Comparison of ENCODE assay signal across 8 mouse cellular contexts in genomic region chr6:134700451-134701210, GRCm38 (mm10).
DNase-seq lines count a peak whose midpoint lies in the region; ATAC-seq lines count a peak whose summit lies in the region.

No protein-coding gene starts in this region.

- no peak overlapping the region for H3K4me2 ChIP-seq in midbrain, embryonic 14.5 days (ENCODE audit: low read length)
- no peak overlapping the region for H3K4me2 ChIP-seq in midbrain, embryonic 11.5 days
- peak overlapping the region; percentile 21 for H3K4me2 ChIP-seq in lung, embryonic 16.5 days (ENCODE audit: low read depth, low read length)
- H3K4me2 ChIP-seq in hindbrain, embryonic 11.5 days (replicated peaks; ENCODE audit: low read depth, low read length): no peak overlapping the region

- no peak overlapping the region for H3K4me3 ChIP-seq in midbrain, embryonic 14.5 days (replicated peaks; ENCODE audit: low read depth, low read length)
- H3K4me3 ChIP-seq in midbrain, embryonic 11.5 days (ENCODE audit: low read depth, low read length): no peak overlapping the region
- H3K4me3 ChIP-seq in lung, embryonic 16.5 days (ENCODE audit: low read length): no peak overlapping the region
- H3K4me3 ChIP-seq in hindbrain, embryonic 11.5 days (ENCODE audit: low read depth, low read length): no peak overlapping the region

- no peaks in the 10 kb centered on the region for H3K27me3 ChIP-seq in midbrain, embryonic 14.5 days (ENCODE audit: control insufficient read depth, insufficient read depth, low read length)
- no peaks in the 10 kb centered on the region for H3K27me3 ChIP-seq in midbrain, embryonic 11.5 days (ENCODE audit: control insufficient read depth, insufficient read depth, low read length)
- H3K27me3 ChIP-seq in lung, embryonic 16.5 days (ENCODE audit: control insufficient read depth, insufficient read depth, low read depth, low read length): no peaks in the 10 kb centered on the region
- H3K27me3 ChIP-seq in hindbrain, embryonic 11.5 days (ENCODE audit: control insufficient read depth, insufficient read depth, low read length): no peaks in the 10 kb centered on the region

- DNase-seq in midbrain, embryonic 14.5 days: peak; percentile 4
- no peak for DNase-seq in midbrain, embryonic 11.5 days (ENCODE audit: low spot score, missing footprints)
- DNase-seq in adrenal gland, postnatal 14 days: peak; percentile 59
- DNase-seq in induced T-regulatory cell, adult 2 months (ENCODE audit: low read depth): peak; percentile 64
- peak; percentile 18 to 25 for DNase-seq in thymus, postnatal 36 days
- no peak for DNase-seq in hindbrain, embryonic 11.5 days (ENCODE audit: low spot score)
- no peak for DNase-seq in gastrocnemius, adult 8-10 months (ENCODE audit: low spot score in 2 of 2)

- WGBS in midbrain, embryonic 14.5 days: 81% methylated on average over 8 of the region's 8 CpGs
- WGBS in midbrain, embryonic 11.5 days: 80% methylated on average over 8 of the region's 8 CpGs
- WGBS in lung, embryonic 16.5 days: 46% methylated on average over 8 of the region's 8 CpGs
- WGBS in hindbrain, embryonic 11.5 days: 70% methylated on average over 8 of the region's 8 CpGs

- no peaks in the 10 kb centered on the region for H3K36me3 ChIP-seq in midbrain, embryonic 14.5 days (ENCODE audit: control insufficient read depth, insufficient read depth, low read length)
- H3K36me3 ChIP-seq in midbrain, embryonic 11.5 days (ENCODE audit: control insufficient read depth, insufficient read depth, low read length): no peaks in the 10 kb centered on the region; the same call in 1 of the 2 replicates
- H3K36me3 ChIP-seq in lung, embryonic 16.5 days (ENCODE audit: control insufficient read depth, insufficient read depth, low read length): no peaks in the 10 kb centered on the region
- no peaks in the 10 kb centered on the region for H3K36me3 ChIP-seq in hindbrain, embryonic 11.5 days (ENCODE audit: control insufficient read depth, insufficient read depth, low read length)

- no peak overlapping the region for H3K9ac ChIP-seq in midbrain, embryonic 14.5 days (replicated peaks; ENCODE audit: low read length)
- H3K9ac ChIP-seq in midbrain, embryonic 11.5 days (ENCODE audit: low read length): no peak overlapping the region
- no peak overlapping the region for H3K9ac ChIP-seq in lung, embryonic 16.5 days (ENCODE audit: low read length)
- H3K9ac ChIP-seq in hindbrain, embryonic 11.5 days (ENCODE audit: low read depth, low read length): no peak overlapping the region

- H3K4me1 ChIP-seq in midbrain, embryonic 14.5 days (ENCODE audit: control insufficient read depth, insufficient read depth, low read length): no peaks in the 10 kb centered on the region
- H3K4me1 ChIP-seq in midbrain, embryonic 11.5 days (ENCODE audit: control insufficient read depth, insufficient read depth, low read length): no peaks in the 10 kb centered on the region
- H3K4me1 ChIP-seq in lung, embryonic 16.5 days (replicated peaks; ENCODE audit: control insufficient read depth, insufficient read depth, low read length): peaks cover 10% of the 10 kb centered on the region; the same call in 1 of the 2 replicates
- H3K4me1 ChIP-seq in hindbrain, embryonic 11.5 days (replicated peaks; ENCODE audit: control insufficient read depth, insufficient read depth, low read length): no peaks in the 10 kb centered on the region

- no peak for ATAC-seq in midbrain, embryonic 14.5 days (ENCODE audit: low FRiP score, low TSS enrichment)
- ATAC-seq in midbrain, embryonic 11.5 days (ENCODE audit: low FRiP score): no peak
- peak; percentile 90 for ATAC-seq in lung, embryonic 16.5 days (ENCODE audit: low read depth)
- ATAC-seq in hindbrain, embryonic 11.5 days (ENCODE audit: low FRiP score): no peak

- H3K9me3 ChIP-seq in midbrain, embryonic 14.5 days (ENCODE audit: control insufficient read depth, low read length): no peaks in the 10 kb centered on the region
- no peaks in the 10 kb centered on the region for H3K9me3 ChIP-seq in midbrain, embryonic 11.5 days (ENCODE audit: control insufficient read depth, low read length)
- H3K9me3 ChIP-seq in lung, embryonic 16.5 days (ENCODE audit: control insufficient read depth, low read length): no peaks in the 10 kb centered on the region
- no peaks in the 10 kb centered on the region for H3K9me3 ChIP-seq in hindbrain, embryonic 11.5 days (ENCODE audit: control insufficient read depth, low read length)

- no peak overlapping the region for H3K27ac ChIP-seq in midbrain, embryonic 14.5 days (replicated peaks; ENCODE audit: low read depth, low read length)
- no peak overlapping the region for H3K27ac ChIP-seq in midbrain, embryonic 11.5 days (ENCODE audit: low read depth, low read length)
- peak overlapping the region; percentile 81 for H3K27ac ChIP-seq in lung, embryonic 16.5 days (ENCODE audit: low read length)
- no peak overlapping the region for H3K27ac ChIP-seq in hindbrain, embryonic 11.5 days (ENCODE audit: low read depth, low read length)

Comparison
In these comparisons a context has a peak if more than half of its experiments do, and no peak if none do; other contexts are left out.
1. DNase-seq: peak in midbrain, embryonic 14.5 days (single experiment), adrenal gland, postnatal 14 days (single experiment), induced T-regulatory cell, adult 2 months (single experiment) and thymus, postnatal 36 days (2 of 2); none in midbrain, embryonic 11.5 days (single experiment), hindbrain, embryonic 11.5 days (single experiment) and gastrocnemius, adult 8-10 months (0 of 2).